Mouse (Mus musculus) v-Abl transformed pro-B cells (cell line): ENCODE measurements at regions not wholly inside any gene's neighbourhood (a gene's known extent, or its start where the extent isn't known, plus 50 kb on each side); places are given as distances from the start of the nearest gene placed in this dataset.

Experiments used
- in situ Hi-C, 2 experiments: fragments of 400-800 bp; cut with MboI; formaldehyde crosslinking; loops; one replicate each; pipeline ENCODE4 v1.15.1; 2025; ENCODE audit not compliant: unreplicated experiment in 2 of 2

DNA sequence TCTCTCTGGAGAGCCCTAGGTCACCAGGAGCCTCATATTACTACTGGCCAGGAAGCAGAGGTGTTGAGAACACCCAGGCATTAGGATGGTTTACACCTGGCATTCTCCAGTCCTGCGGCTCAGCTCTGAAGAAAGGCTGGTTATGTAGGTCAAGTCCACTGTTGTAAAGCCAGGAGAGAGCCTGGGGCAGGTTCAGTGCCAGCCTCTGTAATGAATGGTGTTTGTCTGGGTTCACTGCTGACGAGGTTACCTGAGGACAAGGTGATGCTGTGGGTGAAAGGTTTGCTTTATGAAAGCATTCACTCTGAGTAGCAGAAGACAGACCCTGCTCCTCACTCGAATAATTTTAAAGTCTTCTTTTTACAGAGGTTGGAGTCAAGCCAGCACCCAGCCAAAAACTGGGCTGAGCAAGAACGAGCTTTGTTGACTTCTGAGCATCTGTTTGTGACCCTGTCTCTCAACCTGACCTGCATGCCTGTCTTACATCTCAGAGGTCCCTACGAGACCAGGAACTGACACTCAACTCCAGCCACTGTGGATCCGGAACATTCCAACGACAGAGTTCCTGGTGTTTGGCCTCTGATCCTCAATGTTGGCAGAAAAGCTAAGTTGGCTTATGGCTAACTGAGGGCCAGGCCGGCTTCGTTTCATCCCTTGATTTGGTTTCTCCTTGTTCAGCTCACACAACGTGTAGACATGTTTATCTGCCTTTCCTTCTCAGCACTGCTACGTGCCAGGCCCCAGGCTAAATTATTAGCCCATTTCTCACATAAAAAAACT lies 327.0 kb downstream of the Zfp706 start:
- in situ Hi-C loops, result no loop called here

DNA sequence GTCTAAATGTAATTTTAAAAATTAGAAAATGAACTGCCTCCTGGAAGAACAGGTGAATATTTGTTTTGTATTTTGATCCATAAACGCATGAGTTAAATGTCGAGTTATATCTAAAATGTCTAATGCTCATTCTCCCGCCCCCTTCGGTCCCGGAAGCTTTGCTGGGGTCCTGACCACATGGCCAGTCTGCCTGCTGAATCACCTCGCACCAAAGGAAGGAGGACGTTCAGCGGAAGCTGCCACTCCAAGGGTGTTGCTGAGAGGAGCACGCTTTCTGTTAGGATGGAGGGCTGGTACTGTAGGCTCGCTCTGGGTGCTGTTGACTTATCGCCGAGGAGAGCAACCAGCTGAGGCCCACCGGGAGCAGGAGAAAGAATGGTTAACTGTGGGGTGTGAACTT lies 328.0 kb downstream of the Zfp706 start:
- in situ Hi-C loops, result no loop called here

DNA sequence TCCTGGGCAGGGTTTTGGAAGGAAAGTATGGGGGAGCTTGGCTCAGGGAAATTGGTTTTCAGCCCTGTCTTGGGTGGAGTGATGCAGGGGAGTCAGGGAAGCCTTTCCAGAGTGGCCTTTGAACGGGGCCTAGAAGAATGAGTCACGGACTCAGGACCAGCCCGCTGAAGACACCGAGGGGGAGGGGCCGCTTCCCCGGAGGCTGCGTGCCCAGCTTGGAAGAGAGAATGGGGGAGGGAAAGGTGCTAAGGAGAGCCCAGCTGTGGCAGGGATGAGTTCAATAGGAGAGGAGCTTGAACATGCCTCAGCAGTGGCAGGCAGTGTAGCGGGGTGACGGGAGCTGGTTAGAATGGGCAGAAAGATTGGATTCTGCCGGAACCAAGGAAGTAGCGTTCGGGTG lies 337.8 kb downstream of the Zfp706 start:
- in situ Hi-C loops, result no loop called here

DNA sequence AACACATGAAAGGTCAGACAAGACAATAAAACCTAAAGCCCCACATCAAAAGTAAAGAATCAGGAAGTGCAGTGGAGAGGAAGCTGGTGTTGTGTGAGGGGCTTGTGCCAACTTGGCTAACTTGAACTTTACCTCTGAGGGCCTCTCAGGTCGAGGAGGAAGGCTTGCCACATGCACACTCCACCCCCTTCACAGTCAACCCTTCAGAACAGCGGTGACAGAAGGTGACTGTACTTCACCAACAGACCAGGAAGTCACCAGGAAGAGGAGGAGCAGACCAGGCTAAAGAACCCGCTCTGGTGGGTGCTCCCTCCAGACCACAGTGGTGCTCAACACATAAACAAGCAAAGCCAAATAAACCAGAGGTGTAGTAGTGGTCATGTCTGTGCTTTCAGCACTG lies 341.0 kb downstream of the Zfp706 start:
- in situ Hi-C loops, result no loop called here

DNA sequence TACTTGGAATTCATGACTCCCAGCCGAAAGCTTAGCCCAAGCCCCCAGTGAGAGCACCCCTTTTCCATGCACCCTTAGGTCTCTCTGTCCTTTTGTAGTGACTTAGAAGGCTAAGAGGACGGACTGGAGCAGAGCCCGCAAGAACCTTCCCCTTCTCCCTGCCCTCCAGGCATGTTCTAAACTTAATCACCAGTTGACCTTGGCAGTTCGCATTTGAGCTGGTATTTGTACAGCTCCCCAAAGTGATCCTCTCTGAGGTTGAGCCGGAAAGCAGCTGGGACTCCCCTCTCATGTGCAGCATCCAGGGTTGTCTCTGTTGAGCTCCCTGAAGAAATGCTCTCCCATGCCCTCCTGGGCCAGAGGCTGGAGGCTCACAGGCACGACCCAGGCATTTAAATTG lies 343.2 kb downstream of the Zfp706 start:
- in situ Hi-C loops, result no loop called here

DNA sequence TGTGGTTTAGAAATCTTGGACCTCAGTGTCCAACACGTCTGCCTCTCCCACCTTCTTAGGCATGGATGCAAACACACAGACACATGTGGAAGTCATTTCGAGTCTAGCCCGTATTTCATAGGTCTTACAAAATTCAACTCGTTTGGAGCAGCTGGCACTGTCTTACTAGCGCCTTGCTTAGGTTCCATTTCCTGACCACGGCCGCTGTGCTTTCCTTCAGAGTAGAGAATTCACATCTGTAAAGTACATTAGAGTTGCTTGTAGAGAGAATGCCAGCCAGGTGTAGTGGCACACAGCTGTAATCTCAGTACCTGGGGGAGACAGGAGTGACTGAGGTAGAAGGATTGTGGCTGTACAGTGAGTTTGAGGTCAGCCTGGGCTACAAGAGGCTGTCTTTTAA lies 346.6 kb downstream of the Zfp706 start:
- in situ Hi-C loops, result no loop called here
